Mouse (Mus musculus) CH12.LX (cell line): ENCODE results near the gene Asic4. TPM values are rescaled to one million over a fixed set of nuclear protein-coding genes. Genes with fewer than 3 reads are reported as not detected.

ENCODE experiments used
- DNase-seq: peaks from one replicate; pipeline ENCODE4 v3.0.0-alpha.2; 2013; ENCODE audit errors: extremely low read depth
- H3K27ac ChIP-seq: 2 replicates; pipeline ENCODE4 v1.5.1; 2012; ENCODE audit warnings: low read depth, mild to moderate bottlenecking, control low read depth, moderate library complexity; ENCODE audit not compliant: insufficient read depth
- H3K27me3 ChIP-seq: replicated peaks from 2 replicates; pipeline ENCODE3; 2012; ENCODE audit warnings: inconsistent platforms
- H3K36me3 ChIP-seq, 2 experiments: replicated peaks in 1 of 2; 2 replicates each; pipeline versions ENCODE3 to v1.6.1; 2012; ENCODE audit warnings: inconsistent platforms in 1 of 2, low read length in 1 of 2, mild to moderate bottlenecking in 1 of 2, mixed read lengths in 1 of 2, moderate library complexity in 1 of 2; ENCODE audit not compliant: control insufficient read depth in 1 of 2, insufficient read depth in 1 of 2
- H3K4me1 ChIP-seq, 2 experiments: 2 replicates each; pipeline ENCODE4 v1.6.1; 2012; ENCODE audit warnings: inconsistent platforms in 1 of 2, moderate library complexity in 1 of 2; ENCODE audit not compliant: insufficient read depth in 2 of 2, control insufficient read depth in 1 of 2
- H3K4me2 ChIP-seq: 2 replicates; pipeline ENCODE4 v1.6.1; 2012; ENCODE audit warnings: low read depth, mild to moderate bottlenecking, control low read depth; ENCODE audit not compliant: poor library complexity, insufficient read depth, severe bottlenecking
- H3K4me3 ChIP-seq, 3 experiments: fragments of 150-350 bp in 1 of 3; sonication (generic) in 1 of 3; replicated peaks in 1 of 3; 2 replicates each; pipeline versions ENCODE3 to v1.5.1; 2011 to 2012; ENCODE audit warnings: low read depth in 2 of 3, low read length in 2 of 3, mild to moderate bottlenecking in 2 of 3, moderate library complexity in 2 of 3, control low read depth in 1 of 3, improper control_type of control experiment in 1 of 3, inconsistent platforms in 1 of 3, mixed read lengths in 1 of 3; ENCODE audit not compliant: poor library complexity in 1 of 3
- H3K79me2 ChIP-seq: replicated peaks from 2 replicates; pipeline ENCODE4 v1.6.1; 2012; ENCODE audit warnings: mild to moderate bottlenecking, moderate library complexity; ENCODE audit not compliant: control insufficient read depth, poor library complexity, insufficient read depth, severe bottlenecking; ENCODE audit errors: extremely low read depth
- H3K9ac ChIP-seq: 2 replicates; pipeline ENCODE4 v1.6.1; 2012; ENCODE audit warnings: low read depth, mild to moderate bottlenecking, control low read depth, moderate library complexity; ENCODE audit not compliant: insufficient read depth
- H3K9me3 ChIP-seq: replicated peaks from 2 replicates; pipeline ENCODE3; 2012; ENCODE audit warnings: low read length, inconsistent platforms, mixed read lengths
- NELFE ChIP-seq: IDR thresholded peaks from 2 replicates; pipeline ENCODE4 v1.6.1; 2011; ENCODE audit warnings: low read depth, low read length, improper control_type of control experiment
- PAX5 ChIP-seq: IDR thresholded peaks from 2 replicates; pipeline ENCODE4 v1.6.1; 2012; ENCODE audit warnings: low read length, inconsistent platforms, mixed read lengths
- RAD21 ChIP-seq: IDR thresholded peaks from 2 replicates; pipeline ENCODE4 v1.6.1; 2011; ENCODE audit warnings: low read depth, mild to moderate bottlenecking, low read length, improper control_type of control experiment, moderate library complexity
- UBTF ChIP-seq: IDR thresholded peaks from 2 replicates; pipeline ENCODE4 v1.6.1; 2012; ENCODE audit warnings: low read depth, mild to moderate bottlenecking, inconsistent platforms, low read length, improper control_type of control experiment, moderate library complexity
- ZKSCAN1 ChIP-seq: IDR thresholded peaks from 2 replicates; pipeline ENCODE4 v1.6.1; 2012; ENCODE audit warnings: low read depth, inconsistent platforms, low read length, improper control_type of control experiment, borderline replicate concordance
- dilution Hi-C: fragments of 300-500 bp; cut with MboI; formaldehyde crosslinking; loops from 2 replicates; pipeline ENCODE4 v1.14.3; 2020; ENCODE audit warnings: low sequenced_read_pairs; ENCODE audit not compliant: extremely low pct_unique_long_range_greater_than_20kb, extremely low pct_ligation_motif_present
- in situ Hi-C: fragments of 300-500 bp; cut with MboI; formaldehyde crosslinking; loops from 3 replicates; pipeline ENCODE4 v1.14.3; 2019; ENCODE audit warnings: low sequenced_read_pairs, low pct_ligation_motif_present, low pct_unique_long_range_greater_than_20kb, mixed read lengths
- polyA plus RNA-seq: library from polyadenylated mRNA; unstranded; fragments of >175 nt; gene quantifications from 2 replicates; pipeline ENCODE4 v1.2.1, GENCODE M21; 2012; ENCODE audit warnings: low read depth; ENCODE audit not compliant: insufficient read length
- total RNA-seq, 2 experiments: library from RNA; depleted of rRNA; stranded (reverse); fragments of 300-350 nt in 1 of 2; fragments of >200 nt in 1 of 2; gene quantifications; 2 replicates each; pipeline ENCODE4 v1.2.3; 2012 to 2014

Asic4 gene
- total and polyA plus RNA-seq, 3 experiments, result not detected

- Histone ChIP-seq H3K36me3 (peaks cover 34 to 56% of the 10 kb centered on the region in 2 experiments), H3K79me2 (no peaks in the 10 kb centered on the region), H3K9me3 (no peaks in the 10 kb centered on the region), H3K4me1 (peaks cover 12 to 22% of the 10 kb centered on the region in 2 experiments; a peak in 3 of 4 replicates), H3K4me3 (no peak overlapping the region), H3K9ac (no peak overlapping the region), H3K27ac (no peak overlapping the region), H3K27me3 (peaks cover 23% of the 10 kb centered on the region), H3K4me2 (no peak overlapping the region)
- DNase-seq, result no peak
- dilution Hi-C loops (no loop called here), in situ Hi-C loops (no loop called here)
- TF ChIP-seq ZKSCAN1, result no peak
- no peak for TF ChIP-seq UBTF
- no peak for TF ChIP-seq NELFE
Measured at GRCm38 (mm10) chr1:75443247-75444024, 6.8 kb upstream of the Asic4 start.

GRCm38 (mm10) chr1:75444208-75444607, 6.0 kb upstream of the Asic4 start:
- H3K27me3 ChIP-seq, result peaks cover 29% of the 10 kb centered on the region
- H3K79me2 ChIP-seq, result no peaks in the 10 kb centered on the region
- in situ Hi-C loops, result no loop called here
- peaks cover 17 to 28% of the 10 kb centered on the region in 2 experiments for H3K4me1 ChIP-seq
- peaks cover 33 to 49% of the 10 kb centered on the region in 2 experiments for H3K36me3 ChIP-seq
- H3K4me3 ChIP-seq, result no peak overlapping the region
- dilution Hi-C loops, result no loop called here
- DNase-seq, result no peak
- no peak overlapping the region for H3K27ac ChIP-seq
- H3K9ac ChIP-seq, result no peak overlapping the region
- no peaks in the 10 kb centered on the region for H3K9me3 ChIP-seq
- H3K4me2 ChIP-seq, result no peak overlapping the region
- TF ChIP-seq PAX5, result no peak

DNA sequence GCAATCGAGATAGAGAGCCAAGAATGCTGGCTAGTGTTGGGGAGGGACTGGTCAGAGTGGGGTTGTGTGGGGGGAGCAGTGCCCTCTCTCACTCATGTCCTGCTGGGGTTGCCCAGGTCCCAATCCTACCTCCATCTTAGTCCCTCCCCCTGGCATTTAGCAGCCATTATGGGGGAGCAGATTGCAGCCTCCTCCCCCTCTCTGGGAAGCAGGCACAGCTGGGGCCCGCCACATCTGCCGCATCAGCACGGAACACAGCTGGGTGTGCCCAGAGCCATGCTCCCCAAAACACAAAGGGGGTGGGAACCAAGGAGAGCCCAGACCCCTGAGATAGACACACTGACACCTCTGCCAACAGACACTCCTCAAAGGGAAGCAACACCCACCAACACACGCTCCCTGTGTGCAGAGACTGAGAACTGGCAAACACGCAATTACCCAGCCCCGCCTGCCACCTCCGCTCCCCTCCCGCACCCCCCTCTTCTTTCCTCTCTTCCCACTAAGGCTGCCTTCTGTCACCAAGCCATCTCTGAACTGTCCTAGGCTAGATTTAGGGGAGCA, 5.0 kb upstream of the Asic4 start:
- peaks cover 27 to 39% of the 10 kb centered on the region in 2 experiments for H3K36me3 ChIP-seq
- no peak overlapping the region for H3K4me2 ChIP-seq
- H3K27me3 ChIP-seq, result peaks cover 39% of the 10 kb centered on the region
- dilution Hi-C loops (no loop called here), in situ Hi-C loops (no loop called here)
- no peak overlapping the region for H3K9ac ChIP-seq
- H3K4me3 ChIP-seq, result no peak overlapping the region
- no peak overlapping the region for H3K27ac ChIP-seq
- no peaks in the 10 kb centered on the region for H3K79me2 ChIP-seq
- DNase-seq, result no peak
- H3K4me1 ChIP-seq, result peaks cover 18 to 32% of the 10 kb centered on the region in 2 experiments
- H3K9me3 ChIP-seq, result no peaks in the 10 kb centered on the region
- TF ChIP-seq RAD21, result no peak
- TF ChIP-seq, all 38 proteins: peak for 0
